Mouse (Mus musculus) lung, adult 10 weeks (tissue): Measurements from ENCODE around the gene Tnni3k. TPM values are rescaled to one million over a fixed set of nuclear protein-coding genes. Genes with fewer than 3 reads are reported as not detected.

Experiments
- polyA plus RNA-seq: library from polyadenylated mRNA; stranded (reverse); fragments of 350-450 nt; fragmentation: Illumina TruSeq; extraction: RNeasy Lipid Tissue Mini Kit (QIAGEN cat#74804); gene quantifications from one replicate; pipeline ENCODE4 v1.2.3, GENCODE M21; 2014; ENCODE audit warnings: low read depth, low replicate concordance; ENCODE audit not compliant: insufficient read depth

Gene Tnni3k
- polyA plus RNA-seq, result 1.00 TPM

DNA sequence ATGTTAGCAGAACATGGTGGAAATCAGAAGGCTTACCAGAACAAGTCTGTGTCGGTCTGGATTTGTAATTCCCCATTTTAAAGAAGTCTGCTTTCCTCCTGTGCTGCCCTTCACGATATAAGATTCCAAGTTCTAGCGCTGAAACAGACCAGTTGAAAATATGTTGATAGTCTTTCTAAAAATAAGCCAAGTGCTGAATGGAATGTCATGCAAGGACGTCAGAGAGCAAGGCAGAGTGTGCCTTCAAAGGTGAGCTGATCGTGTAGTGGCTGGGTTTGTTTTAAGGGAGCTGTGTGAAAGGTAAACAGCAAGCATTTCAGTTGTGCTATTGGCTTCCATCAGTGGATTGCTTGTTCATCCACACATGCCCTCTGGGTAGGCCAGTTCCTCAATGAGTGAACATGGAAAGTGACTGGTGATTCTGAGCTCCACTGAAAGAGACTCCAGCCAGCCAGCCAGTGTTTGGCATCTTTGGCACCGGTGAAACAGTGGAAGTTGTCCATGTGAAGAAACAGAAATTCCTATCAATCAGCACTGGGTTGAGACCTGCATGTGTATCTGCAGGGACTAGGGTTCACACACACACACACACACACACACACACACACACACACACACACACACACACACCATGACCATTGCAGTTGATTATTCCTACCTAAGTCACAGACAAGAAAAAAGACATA is at the start of gene Tnni3k:
Gene Tnni3k (minus strand): TSS at position 177 of the 686 bp plus-strand sequence.

GRCm38 (mm10) chr3:155093116-155093956 is 38.1 kb upstream of the Tnni3k start, which contains the start of the genes Fpgt and Lrriq3:
Gene Fpgt (minus strand): TSS chr3:155093403.
Gene Lrriq3 (plus strand): TSS chr3:155093434.

Other genes with a start within 250 kb of the Tnni3k start
- gene Fpgt, start 38.0 kb upstream of the Tnni3k start, polyA plus RNA-seq, result 7.6 TPM
- gene Lrriq3, start 38.0 kb upstream of the Tnni3k start, polyA plus RNA-seq, result 0.53 TPM